Mouse (Mus musculus): ENCODE results near the gene Hoxd4. TPM values are rescaled to one million over a fixed set of nuclear protein-coding genes. Genes with fewer than 3 reads are reported as not detected.

Hoxd4 gene
- polyA plus RNA-seq, 1 experiment from 2014 or later, result 1.9 TPM

DNA sequence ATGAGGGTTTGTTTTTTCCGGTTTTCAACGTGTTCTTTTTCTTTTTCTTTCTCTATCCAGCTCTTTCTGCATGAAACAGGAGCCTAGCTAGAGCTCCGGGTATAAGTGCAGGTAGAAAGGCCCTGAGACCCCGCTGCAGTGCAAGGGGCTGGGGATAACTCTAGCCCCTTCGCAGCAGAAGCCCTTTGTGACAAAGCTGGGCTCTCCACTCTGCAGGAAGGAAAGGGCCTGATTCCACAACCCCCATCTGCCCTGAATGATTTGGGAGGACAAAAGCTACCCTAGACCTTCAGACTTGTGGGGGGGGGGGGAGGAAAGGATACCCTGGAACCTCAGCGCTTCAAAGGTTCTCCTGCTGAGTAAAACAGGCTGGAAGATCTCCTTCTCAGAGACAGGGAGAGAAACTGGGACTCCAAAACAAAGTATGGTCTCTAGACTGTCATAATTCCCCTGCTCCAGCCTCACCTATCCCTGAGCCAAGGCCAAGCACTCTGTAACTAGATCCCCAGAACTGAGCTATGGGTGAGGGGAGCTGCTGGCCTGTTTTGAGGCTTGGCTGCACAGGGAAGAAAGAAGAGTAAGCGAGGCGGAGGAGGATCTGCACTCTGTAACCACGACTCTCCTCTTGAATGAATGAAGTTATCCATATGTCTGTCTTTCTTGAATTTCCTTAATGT lies 35.2 kb upstream of the Hoxd4 start:
- Histone ChIP-seq H3K4me2 (ENCODE audit: low read depth, severe bottlenecking) (peak overlapping the region; percentile 47), H3K9ac (ENCODE audit: low read length) (peak overlapping the region; percentile 90), H3K27ac (replicated peaks; ENCODE audit: low read depth, low read length) (peak overlapping the region; percentile 48; the same call in 1 of the 2 replicates), H3K36me3 (ENCODE audit: control insufficient read depth, insufficient read depth, low read length) (no peaks in the 10 kb centered on the region), H3K4me1 (ENCODE audit: control insufficient read depth, insufficient read depth, low read length) (peaks cover 23% of the 10 kb centered on the region), H3K27me3 (ENCODE audit: control insufficient read depth, insufficient read depth, low read length) (peaks cover 23% of the 10 kb centered on the region), H3K9me3 (ENCODE audit: control insufficient read depth, low read length) (no peaks in the 10 kb centered on the region), H3K4me3 (ENCODE audit: low read depth, low read length) (peak overlapping the region; percentile 52)
- WGBS, result 4% methylated on average over 9 of the region's 9 CpGs
- no peak for ATAC-seq (ENCODE audit: insufficient number of reproducible peaks, low FRiP score, low TSS enrichment, low read depth)
- DNase-seq (ENCODE audit: low spot score), result peak; percentile 52

DNA sequence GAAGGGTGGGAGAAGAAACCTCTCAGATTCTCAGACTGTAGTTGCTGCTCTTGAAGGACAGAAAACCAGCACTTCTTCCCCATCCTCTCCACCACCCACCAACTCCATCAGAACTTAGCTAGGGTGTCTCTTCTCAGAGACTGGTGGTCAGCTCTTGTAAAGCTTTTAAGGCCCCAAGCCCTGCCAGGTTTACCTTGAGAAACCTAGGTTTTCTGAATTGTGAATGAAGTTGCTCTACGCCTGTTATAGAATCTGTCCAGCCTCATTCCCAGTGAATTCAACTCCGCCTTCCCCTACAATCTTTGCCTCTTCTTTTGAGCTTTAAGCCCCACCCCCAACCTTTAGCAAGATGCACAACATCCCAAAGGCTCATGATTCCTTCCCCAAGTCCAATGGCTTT lies 34.6 kb upstream of the Hoxd4 start:
- H3K4me2 ChIP-seq (ENCODE audit: low read depth, severe bottlenecking), result peak overlapping the region; percentile 47
- peaks cover 24% of the 10 kb centered on the region for H3K4me1 ChIP-seq (ENCODE audit: control insufficient read depth, insufficient read depth, low read length)
- no peaks in the 10 kb centered on the region for H3K36me3 ChIP-seq (ENCODE audit: control insufficient read depth, insufficient read depth, low read length)
- 17% methylated on average over 2 of the region's 2 CpGs for WGBS
- no peaks in the 10 kb centered on the region for H3K9me3 ChIP-seq (ENCODE audit: control insufficient read depth, low read length)
- DNase-seq (ENCODE audit: low spot score) (peak; percentile 49), ATAC-seq (ENCODE audit: insufficient number of reproducible peaks, low FRiP score, low TSS enrichment, low read depth) (no peak)
- 0 out of 2 replicates have a peak overlapping the region, but pooled peaks have one; percentile 48 for H3K27ac ChIP-seq (replicated peaks; ENCODE audit: low read depth, low read length)
- peak overlapping the region; percentile 90 for H3K9ac ChIP-seq (ENCODE audit: low read length)
- peak overlapping the region; percentile 52 for H3K4me3 ChIP-seq (ENCODE audit: low read depth, low read length)
- H3K27me3 ChIP-seq (ENCODE audit: control insufficient read depth, insufficient read depth, low read length), result peaks cover 24% of the 10 kb centered on the region

- peaks cover 23% of the 10 kb centered on the region for H3K4me1 ChIP-seq (ENCODE audit: control insufficient read depth, insufficient read depth, low read length)
- peak within 1 kb of the TSS; percentile 47 for H3K4me2 ChIP-seq (ENCODE audit: low read depth, severe bottlenecking)
- ATAC-seq (ENCODE audit: insufficient number of reproducible peaks, low FRiP score, low TSS enrichment, low read depth) (no peak), DNase-seq (ENCODE audit: low spot score) (peak; percentile 63)
- H3K27me3 ChIP-seq (ENCODE audit: control insufficient read depth, insufficient read depth, low read length), result peaks cover 26% of the 10 kb centered on the region
- peak within 1 kb of the TSS; percentile 95 for H3K27ac ChIP-seq (replicated peaks; ENCODE audit: low read depth, low read length)
- peak within 1 kb of the TSS; percentile 97 for H3K9ac ChIP-seq (ENCODE audit: low read length)
- H3K9me3 ChIP-seq (ENCODE audit: control insufficient read depth, low read length), result no peaks in the 10 kb centered on the region
- 1% methylated on average over 15 of the region's 15 CpGs for WGBS
- peak within 1 kb of the TSS; percentile 77 for H3K4me3 ChIP-seq (ENCODE audit: low read depth, low read length)
- H3K36me3 ChIP-seq (ENCODE audit: control insufficient read depth, insufficient read depth, low read length), result no peaks in the 10 kb centered on the region
Observed at GRCm38 (mm10) chr2:74678891-74679595, 32.7 kb upstream of the Hoxd4 start, which contains the start of gene Hoxd11. TSS of gene Hoxd11 (plus strand) at chr2:74679557.

DNA sequence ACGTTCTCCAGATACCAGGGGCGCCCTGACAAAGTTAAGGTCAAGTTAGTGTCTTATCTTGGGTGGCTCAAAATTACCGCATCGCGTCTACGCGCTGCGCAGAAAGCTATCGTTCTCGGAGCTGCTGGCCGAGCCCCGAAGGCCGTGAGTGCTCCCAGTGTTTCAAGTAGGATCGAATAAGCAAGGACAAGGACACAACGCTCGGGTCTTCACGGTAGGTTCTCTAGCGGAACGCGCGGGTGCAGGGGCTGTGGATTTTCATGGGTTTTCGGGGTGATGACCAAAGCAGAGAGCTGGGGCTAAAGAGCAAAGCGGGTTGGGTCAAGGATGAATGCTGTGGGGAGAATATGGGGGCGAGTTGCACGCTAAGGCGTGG lies 32.1 kb upstream of the Hoxd4 start:
- H3K9me3 ChIP-seq (ENCODE audit: control insufficient read depth, low read length), result no peaks in the 10 kb centered on the region
- H3K27ac ChIP-seq (replicated peaks; ENCODE audit: low read depth, low read length), result peak overlapping the region; percentile 95
- DNase-seq (ENCODE audit: low spot score) (peak; percentile 77), ATAC-seq (ENCODE audit: insufficient number of reproducible peaks, low FRiP score, low TSS enrichment, low read depth) (no peak)
- peak overlapping the region; percentile 97 for H3K9ac ChIP-seq (ENCODE audit: low read length)
- WGBS, result under 1% methylated on average over 26 of the region's 26 CpGs
- H3K4me2 ChIP-seq (ENCODE audit: low read depth, severe bottlenecking), result peak overlapping the region; percentile 47
- peaks cover 20% of the 10 kb centered on the region for H3K4me1 ChIP-seq (ENCODE audit: control insufficient read depth, insufficient read depth, low read length)
- peaks cover 22% of the 10 kb centered on the region for H3K27me3 ChIP-seq (ENCODE audit: control insufficient read depth, insufficient read depth, low read length)
- H3K4me3 ChIP-seq (ENCODE audit: low read depth, low read length), result peak overlapping the region; percentile 77
- no peaks in the 10 kb centered on the region for H3K36me3 ChIP-seq (ENCODE audit: control insufficient read depth, insufficient read depth, low read length)

- Histone ChIP-seq H3K36me3 (ENCODE audit: control insufficient read depth, insufficient read depth, low read length) (no peaks in the 10 kb centered on the region), H3K27ac (replicated peaks; ENCODE audit: low read depth, low read length) (peak overlapping the region; percentile 95), H3K27me3 (ENCODE audit: control insufficient read depth, insufficient read depth, low read length) (peaks cover 20% of the 10 kb centered on the region), H3K4me2 (ENCODE audit: low read depth, severe bottlenecking) (peak overlapping the region; percentile 47), H3K9me3 (ENCODE audit: control insufficient read depth, low read length) (no peaks in the 10 kb centered on the region), H3K9ac (ENCODE audit: low read length) (peak overlapping the region; percentile 97), H3K4me3 (ENCODE audit: low read depth, low read length) (peak overlapping the region; percentile 77), H3K4me1 (ENCODE audit: control insufficient read depth, insufficient read depth, low read length) (peaks cover 18% of the 10 kb centered on the region)
- ATAC-seq (ENCODE audit: insufficient number of reproducible peaks, low FRiP score, low TSS enrichment, low read depth) (no peak), DNase-seq (ENCODE audit: low spot score) (peak; percentile 69)
- under 1% methylated on average over 23 of the region's 23 CpGs for WGBS
Observed at GRCm38 (mm10) chr2:74679980-74680379, 31.7 kb upstream of the Hoxd4 start.

- ATAC-seq (ENCODE audit: insufficient number of reproducible peaks, low FRiP score, low TSS enrichment, low read depth) (no peak), DNase-seq (ENCODE audit: low spot score) (peak; percentile 68)
- peaks cover 16% of the 10 kb centered on the region for H3K27me3 ChIP-seq (ENCODE audit: control insufficient read depth, insufficient read depth, low read length)
- H3K9me3 ChIP-seq (ENCODE audit: control insufficient read depth, low read length), result no peaks in the 10 kb centered on the region
- peak overlapping the region; percentile 95 for H3K27ac ChIP-seq (replicated peaks; ENCODE audit: low read depth, low read length)
- H3K4me2 ChIP-seq (ENCODE audit: low read depth, severe bottlenecking), result peak overlapping the region; percentile 47
- no peaks in the 10 kb centered on the region for H3K36me3 ChIP-seq (ENCODE audit: control insufficient read depth, insufficient read depth, low read length)
- H3K4me3 ChIP-seq (ENCODE audit: low read depth, low read length), result peak overlapping the region; percentile 77
- peaks cover 18% of the 10 kb centered on the region for H3K4me1 ChIP-seq (ENCODE audit: control insufficient read depth, insufficient read depth, low read length)
- WGBS, result 2% methylated on average over 21 of the region's 21 CpGs
- H3K9ac ChIP-seq (ENCODE audit: low read length), result peak overlapping the region; percentile 97
Observed at GRCm38 (mm10) chr2:74680561-74681398, 30.9 kb upstream of the Hoxd4 start.

DNA sequence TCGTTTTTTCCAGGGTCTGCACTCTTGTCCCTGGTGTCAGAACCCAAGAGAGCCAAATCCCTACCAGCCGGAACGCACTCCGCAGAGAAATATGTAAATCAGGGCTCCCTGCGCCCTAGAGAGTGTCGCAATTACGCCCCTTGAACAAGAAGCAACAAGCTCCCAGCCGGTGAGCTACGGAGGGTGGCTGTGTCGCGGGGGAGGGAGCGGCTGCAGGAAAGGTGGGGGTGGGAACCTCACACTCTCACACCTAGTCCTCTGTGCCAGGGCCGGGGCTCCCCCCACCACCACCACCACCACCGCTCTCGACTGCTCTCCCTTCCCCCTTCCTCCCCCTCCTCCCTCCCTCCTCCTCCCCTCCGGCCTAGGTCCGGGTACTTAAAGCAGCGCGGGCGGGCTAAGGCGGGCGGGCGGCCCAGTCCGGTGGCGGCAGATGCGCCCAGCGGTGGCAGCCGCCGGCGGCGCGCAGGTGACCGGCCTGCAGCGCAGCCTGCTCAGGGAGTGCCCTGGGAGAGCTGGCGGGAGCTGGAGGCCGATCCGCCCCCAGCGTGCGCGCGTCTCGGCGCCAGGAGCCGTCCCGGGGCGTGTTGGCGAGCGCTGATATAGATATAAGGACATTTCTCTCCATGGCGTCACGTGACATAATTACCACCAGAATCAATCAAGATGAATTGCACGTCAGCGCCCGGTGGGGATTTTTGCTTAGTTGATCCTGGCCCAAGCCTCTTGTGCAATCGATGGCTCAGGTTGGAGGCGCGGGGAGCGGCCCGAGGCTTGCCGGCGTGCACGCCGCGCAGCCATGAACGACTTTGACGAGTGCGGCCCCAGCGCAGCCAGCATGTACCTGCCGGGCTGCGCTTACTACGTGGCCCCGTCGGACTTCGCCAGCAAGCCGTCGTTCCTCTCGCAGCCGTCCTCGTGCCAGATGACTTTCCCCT lies 29.9 kb upstream of the Hoxd4 start:
- peak; percentile 61 for ATAC-seq (ENCODE audit: insufficient number of reproducible peaks, low FRiP score, low TSS enrichment, low read depth)
- Histone ChIP-seq H3K4me2 (ENCODE audit: low read depth, severe bottlenecking) (peak overlapping the region; percentile 47), H3K9me3 (ENCODE audit: control insufficient read depth, low read length) (no peaks in the 10 kb centered on the region), H3K27me3 (ENCODE audit: control insufficient read depth, insufficient read depth, low read length) (peaks cover 16% of the 10 kb centered on the region), H3K9ac (ENCODE audit: low read length) (peak overlapping the region; percentile 97), H3K4me3 (ENCODE audit: low read depth, low read length) (peak overlapping the region; percentile 77), H3K36me3 (ENCODE audit: control insufficient read depth, insufficient read depth, low read length) (no peaks in the 10 kb centered on the region), H3K4me1 (ENCODE audit: control insufficient read depth, insufficient read depth, low read length) (peaks cover 18% of the 10 kb centered on the region), H3K27ac (replicated peaks; ENCODE audit: low read depth, low read length) (peak overlapping the region; percentile 95)
- under 1% methylated on average over 78 of the region's 78 CpGs for WGBS
- DNase-seq (ENCODE audit: low spot score), result peak; percentile 87

All from limb, embryonic 11.5 days (tissue).